Mouse (Mus musculus): Measurements from ENCODE around the gene Uxs1. TPM values are rescaled to one million over a fixed set of nuclear protein-coding genes. Genes with fewer than 3 reads are reported as not detected.

The Uxs1 gene
- polyA plus RNA-seq, 1 experiment from 2014 or later, result 22.0 TPM

Other genes starting within 250 kb of the Uxs1 start
- 0.61 and 0.79 TPM in 2 replicates for gene 1500015O10Rik, start 97.2 kb downstream of the Uxs1 start, polyA plus RNA-seq (2014; fragmentation: Nextera tagmentation; extraction: Ambion mirVana)
- gene Tpp2, start 105.8 kb upstream of the Uxs1 start, polyA plus RNA-seq (2014; fragmentation: Nextera tagmentation; extraction: Ambion mirVana), result 70.1 and 70.2 TPM in 2 replicates
- 0.85 and 0.86 TPM in 2 replicates for gene Mettl21c, start 192.2 kb upstream of the Uxs1 start, polyA plus RNA-seq (2014; fragmentation: Nextera tagmentation; extraction: Ambion mirVana)
- 0.28 TPM in 2 replicates for gene Gm8251, start 234.1 kb upstream of the Uxs1 start, polyA plus RNA-seq (2014; fragmentation: Nextera tagmentation; extraction: Ambion mirVana)

All from forebrain, embryonic 11.5 days (tissue).